Mouse (Mus musculus) embryo, embryonic 10 days (tissue): ENCODE results near the gene Tap1.

Experiments
- DNase-seq: peaks from one replicate; pipeline ENCODE4 v3.0.0-alpha.2; 2015; ENCODE audit warnings: low spot score

Tap1 gene

DNA sequence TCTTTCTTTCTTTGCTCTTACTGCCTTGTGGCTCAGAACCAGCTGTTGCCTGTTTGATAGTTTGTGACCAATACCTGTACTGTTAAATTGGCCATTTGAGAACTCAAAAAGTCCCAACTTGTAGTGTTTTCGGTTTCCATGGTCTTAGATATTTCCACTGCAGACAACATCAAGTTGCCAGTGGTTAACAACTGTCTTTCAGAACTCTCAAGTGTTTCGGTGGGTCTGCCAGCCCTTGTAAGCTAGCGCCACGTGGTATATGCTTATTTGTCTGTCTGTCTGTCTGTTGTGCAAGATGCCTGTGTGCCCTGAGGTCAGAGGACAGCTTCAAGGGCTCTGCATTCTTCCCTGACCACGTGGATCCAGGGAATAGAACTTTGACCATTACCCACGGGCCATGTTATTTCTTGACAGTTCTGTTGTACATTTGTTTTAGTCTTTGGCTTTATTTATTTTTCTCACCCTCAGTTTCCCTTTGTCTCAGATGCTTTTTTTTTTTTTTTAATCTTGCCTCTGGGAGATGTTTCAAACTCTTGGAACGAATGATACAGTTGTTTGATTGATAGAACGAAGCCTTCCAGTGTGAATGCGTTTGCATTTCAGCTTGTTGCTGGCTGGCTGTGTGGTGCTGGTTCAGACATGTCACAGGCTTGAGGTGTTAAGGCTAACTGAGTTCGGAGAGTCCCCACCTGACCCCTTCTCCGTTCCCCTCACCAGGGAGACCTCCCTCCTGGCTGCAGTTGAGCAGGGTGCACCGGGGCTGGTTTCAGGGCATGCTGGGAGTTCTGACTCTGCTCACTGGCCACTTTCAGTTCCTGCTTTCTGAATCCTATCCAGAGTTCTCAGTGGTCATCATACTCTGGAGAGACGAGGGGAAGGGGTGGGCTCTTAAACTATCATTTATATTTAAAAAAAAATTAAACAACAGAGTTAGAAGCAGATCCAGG, 7.2 kb upstream of the Tap1 start:
- no peak for DNase-seq

DNA sequence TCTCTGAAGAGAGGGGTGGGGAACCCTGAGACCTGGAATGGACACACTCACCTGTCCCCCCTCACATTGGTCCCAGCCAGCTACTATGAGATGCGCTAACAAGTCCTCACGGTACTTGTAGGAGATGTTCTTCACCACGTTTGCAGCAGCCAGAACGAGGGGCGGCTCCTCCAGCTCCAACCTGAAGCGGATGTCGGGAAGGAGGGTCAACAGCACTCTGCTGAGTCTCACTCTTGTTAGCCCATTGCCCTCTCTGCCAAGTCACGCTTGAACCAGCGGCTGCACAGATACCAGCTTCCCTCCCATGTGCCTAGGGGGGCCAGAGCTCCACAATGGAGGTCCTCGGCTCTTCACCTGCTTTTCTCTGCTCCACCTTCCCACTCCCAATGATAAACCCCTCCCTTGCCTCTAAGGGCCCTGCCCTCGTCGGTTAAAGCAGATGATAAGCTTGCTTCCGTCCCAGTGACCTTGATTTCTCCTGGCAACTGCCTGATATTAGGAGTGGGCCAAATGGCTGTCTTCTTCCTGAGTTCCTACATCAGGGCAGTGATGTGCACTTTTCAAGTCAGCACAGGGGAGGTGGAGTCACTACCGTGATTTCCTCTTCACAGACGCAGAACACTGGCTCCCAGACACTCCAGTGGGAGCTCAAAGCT, 3.7 kb upstream of the Tap1 start:
- DNase-seq: no peak

DNA sequence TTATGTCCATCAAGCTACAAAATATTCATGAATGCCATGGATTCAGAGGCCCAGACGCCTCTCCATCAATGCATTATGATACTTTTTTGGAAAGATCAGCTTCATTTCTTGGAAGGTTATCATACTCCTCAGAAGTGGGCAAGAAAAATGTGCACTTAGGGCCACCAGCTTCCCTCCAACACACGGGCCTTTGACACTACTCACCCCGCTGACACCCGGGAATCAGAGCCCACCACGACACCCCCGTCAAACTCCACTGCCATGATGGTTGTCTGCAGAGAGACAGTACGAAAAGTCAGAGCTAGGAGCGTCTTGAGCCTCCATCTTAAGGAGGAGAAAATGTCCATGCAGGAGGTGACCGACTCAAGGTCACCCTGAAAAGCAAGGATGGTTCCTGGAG, 1.8 kb upstream of the Tap1 start:
- no peak for DNase-seq

DNA sequence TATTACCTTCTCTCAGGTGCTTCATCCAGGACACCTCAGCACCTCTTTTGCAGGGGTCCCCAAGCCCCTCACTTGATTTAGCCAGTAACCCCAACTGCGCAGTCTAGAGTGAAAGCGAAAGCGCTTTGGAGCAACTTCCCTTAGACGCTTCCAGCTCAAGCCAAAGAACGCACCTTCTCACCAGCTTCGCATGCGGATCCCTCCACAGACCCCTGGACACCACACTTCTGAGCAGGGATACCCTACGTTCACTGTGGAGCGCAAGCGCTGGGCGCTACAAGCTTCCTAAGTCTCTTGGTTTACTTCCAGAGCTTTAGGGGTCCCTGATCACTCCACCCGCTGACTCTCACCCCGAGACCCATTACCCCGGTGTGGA, 480 bp upstream of the Tap1 start:
- no peak for DNase-seq

DNA sequence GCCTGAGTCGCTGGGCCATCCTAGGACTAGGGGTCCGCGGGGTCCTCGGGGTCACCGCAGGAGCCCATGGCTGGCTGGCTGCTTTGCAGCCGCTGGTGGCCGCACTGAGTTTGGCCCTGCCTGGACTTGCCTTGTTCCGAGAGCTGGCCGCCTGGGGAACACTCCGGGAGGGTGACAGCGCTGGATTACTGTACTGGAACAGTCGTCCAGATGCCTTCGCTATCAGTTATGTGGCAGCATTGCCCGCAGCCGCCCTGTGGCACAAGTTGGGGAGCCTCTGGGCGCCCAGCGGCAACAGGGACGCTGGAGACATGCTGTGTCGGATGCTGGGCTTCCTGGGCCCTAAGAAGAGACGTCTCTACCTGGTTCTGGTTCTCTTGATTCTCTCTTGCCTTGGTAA, 657 bp downstream of the Tap1 start:
- no peak for DNase-seq

DNA sequence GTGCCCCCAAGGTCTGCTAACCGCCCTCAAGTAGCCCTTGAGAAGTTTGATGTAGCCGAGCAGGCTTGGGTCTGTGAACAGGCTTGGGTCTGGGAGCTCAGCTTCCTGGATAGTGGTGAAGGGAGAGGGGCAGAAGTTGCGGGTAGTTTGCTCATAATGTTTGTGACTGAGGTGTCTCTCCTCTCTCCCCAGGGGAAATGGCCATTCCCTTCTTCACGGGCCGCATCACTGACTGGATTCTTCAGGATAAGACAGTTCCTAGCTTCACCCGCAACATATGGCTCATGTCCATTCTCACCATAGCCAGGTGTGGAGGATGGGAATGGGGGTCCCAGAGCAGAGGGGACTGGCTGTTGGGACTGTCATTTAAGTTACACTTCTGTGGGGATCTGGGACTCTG, 1.6 kb downstream of the Tap1 start:
- DNase-seq: no peak

DNA sequence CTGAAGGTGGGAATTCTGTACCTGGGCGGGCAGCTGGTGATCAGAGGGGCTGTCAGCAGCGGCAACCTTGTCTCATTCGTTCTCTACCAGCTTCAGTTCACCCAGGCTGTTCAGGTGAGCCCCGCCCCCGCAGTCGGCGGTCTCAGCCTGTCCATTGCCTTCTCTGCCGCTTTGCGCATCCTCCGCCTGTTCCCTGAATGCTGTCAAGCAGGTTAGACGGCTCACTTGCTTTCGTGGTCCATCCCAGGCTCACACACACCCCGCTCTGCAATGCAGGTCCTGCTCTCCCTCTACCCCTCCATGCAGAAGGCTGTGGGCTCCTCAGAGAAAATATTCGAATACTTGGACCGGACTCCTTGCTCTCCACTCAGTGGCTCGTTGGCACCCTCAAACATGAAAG, 5.5 kb downstream of the Tap1 start:
- peak; percentile 31 for DNase-seq

DNA sequence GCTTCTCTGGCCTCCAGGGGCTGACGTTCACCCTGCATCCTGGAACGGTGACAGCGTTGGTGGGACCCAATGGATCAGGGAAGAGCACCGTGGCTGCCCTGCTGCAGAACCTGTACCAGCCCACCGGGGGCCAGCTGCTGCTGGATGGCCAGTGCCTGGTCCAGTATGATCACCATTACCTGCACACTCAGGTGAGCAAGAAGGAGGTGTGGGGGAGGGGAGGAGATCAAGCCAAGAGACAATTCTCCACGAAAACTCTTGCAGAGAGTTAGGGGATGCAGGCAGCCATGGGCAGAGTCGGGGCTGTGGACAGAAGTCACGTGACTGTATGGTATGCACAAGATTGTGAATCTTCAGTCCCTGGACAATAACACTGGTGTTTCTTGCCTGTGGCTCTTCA, 6.1 kb downstream of the Tap1 start:
- no peak for DNase-seq

DNA sequence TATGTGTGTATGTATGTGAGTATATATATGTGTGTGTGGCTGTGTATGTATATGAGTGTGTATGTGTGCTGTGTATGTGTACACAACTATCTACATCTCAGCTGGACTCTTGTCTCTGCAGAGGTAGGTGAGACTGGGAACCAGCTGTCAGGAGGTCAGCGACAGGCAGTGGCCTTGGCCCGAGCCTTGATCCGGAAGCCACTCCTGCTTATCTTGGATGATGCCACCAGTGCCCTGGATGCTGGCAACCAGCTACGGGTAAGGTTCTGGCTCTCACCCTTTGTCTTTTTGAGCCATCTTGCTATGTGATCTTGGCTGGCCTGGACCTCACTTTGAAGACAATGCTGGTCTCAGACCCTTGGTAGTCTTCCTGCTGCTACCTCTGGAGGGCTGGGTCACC, 7.4 kb downstream of the Tap1 start:
- DNase-seq: no peak

DNA sequence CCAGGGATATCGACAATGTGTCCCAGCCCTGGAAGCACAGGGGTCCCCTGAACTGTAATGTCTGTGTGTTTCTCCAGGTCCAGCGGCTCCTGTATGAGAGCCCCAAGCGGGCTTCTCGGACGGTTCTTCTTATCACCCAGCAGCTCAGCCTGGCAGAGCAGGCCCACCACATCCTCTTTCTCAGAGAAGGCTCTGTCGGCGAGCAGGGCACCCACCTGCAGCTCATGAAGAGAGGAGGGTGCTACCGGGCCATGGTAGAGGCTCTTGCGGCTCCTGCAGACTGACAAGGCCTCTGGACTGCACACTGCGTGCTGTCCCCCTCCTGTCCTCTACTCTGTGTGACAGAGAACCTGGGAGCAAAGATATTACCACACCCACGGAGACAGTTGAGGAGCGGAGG, 9.1 kb downstream of the Tap1 start:
- no peak for DNase-seq

DNA sequence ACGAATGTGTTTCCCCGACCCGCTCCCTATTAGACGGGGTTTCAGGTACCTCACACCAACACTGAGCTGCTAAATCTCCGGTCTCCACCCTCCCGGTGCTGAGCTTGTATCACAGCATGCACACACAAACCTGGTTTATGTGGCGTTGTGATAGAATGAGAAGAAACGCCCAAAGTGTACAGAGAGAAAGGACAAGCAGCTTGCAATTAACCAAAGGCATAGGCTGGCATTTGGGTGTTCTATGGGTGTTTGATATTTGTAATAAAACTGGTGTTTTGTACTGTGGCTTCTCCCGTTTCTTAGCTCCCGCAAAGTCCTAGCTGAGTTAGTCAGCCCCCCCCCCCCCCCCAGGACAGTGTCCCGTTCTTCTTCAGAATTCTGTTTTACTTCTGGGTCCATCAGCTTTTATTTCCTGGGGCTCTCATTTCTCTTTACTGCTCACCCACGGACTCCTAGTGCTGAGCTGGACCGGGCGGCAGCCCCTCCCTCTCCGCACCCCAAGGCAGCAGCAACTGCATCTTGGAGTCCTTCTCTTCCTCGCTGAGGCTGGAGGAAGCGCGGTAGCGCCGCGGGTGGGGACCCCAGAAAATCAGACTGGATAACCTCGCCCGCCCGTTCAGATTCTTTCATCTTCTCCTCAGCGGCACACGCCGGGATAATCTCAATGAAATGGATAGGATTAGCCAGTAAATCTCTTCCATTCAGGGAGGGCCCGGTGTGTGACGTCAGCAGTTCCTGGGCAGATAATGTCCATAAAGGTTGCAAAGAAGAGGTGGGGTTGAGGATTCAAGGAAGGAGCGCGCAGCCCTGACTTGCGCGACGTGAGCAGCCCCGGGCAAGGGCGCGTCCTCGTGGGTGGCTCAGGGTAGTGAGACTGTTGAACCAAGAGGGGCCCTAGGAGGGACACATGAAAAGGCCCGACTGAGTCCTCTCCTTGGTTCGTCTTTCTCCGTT, 9.9 kb downstream of the Tap1 start, which contains the start of gene Psmb8:
Gene Psmb8, plus strand, starts transcription at position 781 of the 954 bp plus-strand sequence.
- DNase-seq: peak; percentile 91

DNA sequence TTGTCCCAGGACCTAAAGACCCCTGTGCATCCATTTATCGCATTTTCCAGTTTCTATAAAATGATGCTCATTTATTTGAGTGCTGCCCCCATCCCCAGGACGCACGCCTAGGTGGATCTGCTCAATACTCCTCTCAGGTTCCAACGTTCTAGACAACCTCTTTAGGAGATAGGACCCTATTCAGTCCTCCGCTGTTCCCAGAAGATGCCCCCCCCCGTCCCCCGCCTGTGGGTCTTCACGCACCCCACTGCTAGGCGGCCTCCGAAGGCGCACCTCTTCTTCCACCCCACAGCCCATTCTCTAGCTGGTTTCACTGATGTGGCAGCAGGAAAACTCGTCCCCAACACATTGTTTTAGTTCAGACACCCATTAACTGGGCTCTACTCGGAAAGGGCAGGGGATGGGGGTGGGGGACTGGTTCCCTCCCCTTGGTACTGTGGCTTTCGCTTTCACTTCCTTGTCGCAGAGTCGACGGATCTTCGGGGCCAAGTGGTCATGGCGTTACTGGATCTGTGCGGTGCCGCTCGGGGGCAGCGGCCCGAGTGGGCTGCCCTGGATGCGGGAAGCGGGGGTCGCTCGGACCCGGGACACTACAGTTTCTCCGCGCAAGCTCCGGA, 10.7 kb downstream of the Tap1 start:
- no peak for DNase-seq

DNA sequence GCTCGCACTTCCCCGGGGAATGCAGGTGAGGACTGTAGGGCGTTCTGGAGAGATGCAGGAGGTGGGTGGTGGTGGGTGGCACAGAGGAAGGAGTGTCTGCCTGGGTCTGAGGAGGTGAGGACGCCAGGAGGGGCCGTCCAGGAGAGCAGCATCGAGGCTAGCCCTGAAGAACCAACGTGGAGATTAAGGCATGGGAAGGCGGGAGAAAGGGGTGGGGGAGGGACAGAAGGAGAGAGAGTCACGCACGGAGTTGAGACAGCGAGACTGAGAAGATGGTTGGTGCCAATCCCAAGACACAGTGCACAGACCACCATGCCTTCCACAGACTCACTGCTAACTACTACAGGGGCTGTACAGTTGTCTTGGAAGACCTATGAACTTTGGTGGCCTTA, 11.2 kb downstream of the Tap1 start:
- no peak for DNase-seq

DNA sequence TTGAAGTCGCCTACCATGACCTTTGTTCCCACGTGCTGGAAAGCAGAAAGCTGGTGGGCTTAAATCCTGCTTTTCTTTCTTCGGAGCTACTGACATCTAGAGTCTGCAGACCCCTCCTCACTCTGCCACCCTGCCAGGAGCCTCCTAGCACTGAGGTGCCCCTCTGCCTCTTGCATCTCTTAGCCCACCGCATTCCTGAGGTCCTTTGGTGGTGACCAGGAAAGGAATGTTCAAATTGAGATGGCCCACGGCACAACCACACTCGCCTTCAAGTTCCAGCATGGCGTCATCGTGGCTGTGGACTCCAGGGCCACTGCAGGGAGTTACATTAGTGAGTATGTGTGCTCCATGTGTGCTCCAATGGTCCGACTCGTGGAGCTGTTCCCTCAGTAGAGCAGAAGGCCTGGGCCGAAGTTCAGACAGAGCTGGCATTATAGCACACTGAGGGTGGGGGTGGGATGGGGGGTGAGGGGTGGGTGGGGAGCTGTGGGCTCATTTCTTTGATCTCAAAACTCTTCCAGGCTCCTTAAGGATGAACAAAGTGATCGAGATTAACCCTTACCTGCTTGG, 11.8 kb downstream of the Tap1 start:
- DNase-seq: no peak

DNA sequence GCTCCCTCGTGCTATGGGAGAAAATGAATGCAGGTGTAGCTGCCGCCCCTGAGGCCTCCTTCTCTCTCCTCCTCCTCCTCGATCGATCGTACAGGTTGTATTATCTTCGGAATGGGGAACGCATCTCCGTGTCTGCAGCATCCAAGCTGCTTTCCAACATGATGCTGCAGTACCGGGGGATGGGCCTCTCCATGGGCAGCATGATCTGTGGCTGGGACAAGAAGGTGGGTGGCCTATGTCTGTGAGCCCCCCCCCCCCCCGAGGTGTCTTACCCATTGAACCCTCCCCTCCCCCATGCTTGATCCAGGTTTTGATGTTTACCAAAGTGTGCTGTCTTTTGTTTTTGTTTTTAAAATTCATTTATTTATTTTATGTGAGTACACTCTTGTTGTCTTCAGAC, 12.7 kb downstream of the Tap1 start:
- DNase-seq: no peak

DNA sequence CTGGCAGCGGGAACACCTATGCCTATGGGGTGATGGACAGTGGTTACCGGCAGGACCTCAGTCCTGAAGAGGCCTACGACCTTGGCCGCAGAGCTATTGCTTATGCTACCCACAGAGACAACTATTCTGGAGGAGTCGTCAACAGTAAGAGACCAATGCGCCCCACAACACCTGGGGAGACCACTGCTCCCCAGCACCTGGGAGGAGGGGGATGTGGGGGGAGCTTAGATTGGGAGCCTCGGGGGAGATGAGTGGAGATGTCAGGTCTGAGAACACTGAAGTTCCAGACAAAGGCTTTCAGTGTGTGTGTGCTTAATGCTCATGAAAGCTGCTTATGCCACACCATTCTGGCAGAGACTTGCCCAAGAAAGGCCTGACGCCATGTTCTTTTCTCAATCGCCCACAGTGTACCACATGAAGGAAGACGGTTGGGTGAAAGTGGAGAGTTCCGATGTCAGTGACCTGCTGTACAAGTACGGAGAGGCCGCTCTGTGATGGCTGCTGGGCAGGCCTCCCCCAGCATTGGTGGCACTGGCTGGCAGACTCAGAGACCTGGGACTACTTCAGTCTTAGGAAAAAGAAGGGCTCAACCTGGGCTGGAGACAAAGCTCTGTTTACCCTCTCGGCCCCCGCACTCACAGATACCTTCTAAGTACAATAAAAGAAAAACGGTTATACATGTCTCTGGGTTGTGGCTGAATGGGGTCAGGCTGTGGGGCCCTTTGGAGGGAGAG, 13.6 kb downstream of the Tap1 start:
- DNase-seq: no peak

DNA sequence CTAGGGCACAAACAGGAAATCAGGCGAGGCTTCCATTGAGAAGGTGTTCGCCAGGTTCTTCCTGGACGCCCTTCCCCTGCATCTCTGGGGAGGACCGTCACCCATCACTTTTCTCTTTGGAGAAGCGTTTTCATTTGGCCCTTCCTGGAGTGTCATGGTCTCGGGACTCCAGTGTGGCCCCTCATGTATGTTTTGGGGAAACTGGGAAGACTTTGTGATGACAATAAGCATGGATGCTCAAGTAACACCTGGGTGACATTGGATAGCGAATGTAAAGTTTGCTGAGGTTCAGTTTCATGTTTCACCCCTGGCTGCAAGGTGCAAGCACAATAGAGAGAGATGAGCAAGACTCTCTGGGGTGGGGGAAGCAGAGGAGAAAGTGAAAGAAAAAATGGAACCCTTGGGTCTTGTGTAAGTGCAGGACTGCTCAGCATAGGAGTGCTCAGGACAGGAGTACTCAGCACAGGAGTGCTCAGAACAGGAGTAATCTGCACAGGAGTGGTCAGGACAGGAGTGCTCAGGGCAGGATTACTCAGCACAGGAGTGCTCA, 14.2 kb downstream of the Tap1 start:
- no peak for DNase-seq

DNA sequence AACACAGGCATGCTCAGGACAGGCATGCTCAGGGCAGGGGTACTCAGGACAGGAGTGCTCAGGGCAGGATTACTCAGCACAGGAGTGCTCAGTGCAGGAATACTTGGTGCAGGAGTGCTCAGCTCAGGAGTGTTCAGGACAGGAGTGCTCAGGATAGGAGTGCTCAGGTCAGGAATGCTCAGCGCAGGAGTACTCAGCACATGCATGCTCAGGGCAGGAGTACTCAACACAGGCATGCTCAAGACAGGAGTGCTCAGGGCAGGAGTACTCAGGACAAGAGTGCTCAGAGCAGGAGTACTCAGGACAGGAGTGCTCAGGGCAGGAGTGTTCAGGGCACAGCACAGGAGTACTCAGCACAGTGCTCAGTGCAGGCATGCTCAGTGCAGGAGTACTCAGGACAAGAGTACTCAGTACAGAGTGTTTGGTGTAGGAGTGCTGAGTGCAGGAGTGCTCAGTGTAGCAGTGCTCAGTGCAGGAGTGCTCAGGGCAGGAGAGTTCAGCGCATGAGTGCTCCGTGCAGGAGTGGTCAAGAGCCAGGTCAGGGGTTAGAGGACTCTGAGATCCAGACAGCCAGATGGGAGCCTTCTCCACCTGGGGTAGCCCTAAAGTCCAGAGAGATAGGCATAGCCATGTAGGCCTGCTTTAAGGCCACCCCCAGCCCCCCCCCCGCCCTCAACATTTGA, 15.5 kb downstream of the Tap1 start:
- DNase-seq: no peak

DNA sequence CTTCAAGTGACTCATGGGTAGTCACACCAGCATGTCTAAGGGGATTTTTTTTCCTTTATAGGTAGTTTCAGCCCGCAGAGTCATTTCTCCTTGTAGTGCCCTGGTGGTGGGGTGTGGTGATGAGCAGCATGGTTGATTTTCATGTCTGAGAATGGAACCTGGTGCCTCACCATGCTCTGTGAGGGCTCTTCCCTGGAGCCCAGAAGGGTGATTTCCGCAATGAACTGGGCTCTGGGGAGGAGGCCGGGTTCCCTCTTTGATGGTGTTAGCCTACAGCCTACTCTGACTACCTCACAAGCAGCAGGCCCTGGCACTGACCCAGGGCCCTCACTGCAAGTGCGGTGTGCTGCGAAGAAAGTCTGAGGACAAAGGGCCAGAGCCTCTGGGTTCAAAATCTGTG, 16.1 kb downstream of the Tap1 start, which contains the start of gene Tap2:
Gene Tap2, plus strand, starts transcription at position 84 of the 400 bp plus-strand sequence.
- DNase-seq: no peak
